Mouse (Mus musculus) bone marrow macrophage, adult 2 months (primary cell): ENCODE measurements around the gene Rxfp4. TPM values are rescaled to one million over a fixed set of nuclear protein-coding genes. Genes with fewer than 3 reads are reported as not detected.

ENCODE experiments used
- H3K27ac ChIP-seq: 2 replicates; pipeline ENCODE4 v1.5.1; 2012; ENCODE audit warnings: low read depth, low read length; ENCODE audit not compliant: insufficient read depth
- H3K4me1 ChIP-seq: 2 replicates; pipeline ENCODE4 v1.6.1; 2012; ENCODE audit warnings: low read length; ENCODE audit not compliant: control insufficient read depth, insufficient read depth
- H3K4me3 ChIP-seq: 2 replicates; pipeline ENCODE4 v1.5.1; 2012; ENCODE audit warnings: mild to moderate bottlenecking, low read length, moderate library complexity; ENCODE audit not compliant: insufficient read depth
- CTCF ChIP-seq: IDR thresholded peaks from 2 replicates; pipeline ENCODE4 v1.5.1; 2012; ENCODE audit warnings: low read depth, mild to moderate bottlenecking, low read length, moderate library complexity
- POLR2A ChIP-seq: IDR thresholded peaks from 2 replicates; pipeline ENCODE4 v1.6.1; 2012; ENCODE audit warnings: mild to moderate bottlenecking, low read depth, low read length, borderline replicate concordance
- polyA plus RNA-seq: library from polyadenylated mRNA; stranded (reverse); fragments of >200 nt; gene quantifications from 2 replicates; pipeline ENCODE4 v1.2.4, GENCODE M21; 2012; ENCODE audit not compliant: missing spikeins, insufficient read depth, insufficient read length

Gene Rxfp4
- polyA plus RNA-seq, 1 experiment, result not detected

GRCm38 (mm10) chr3:88684980-88685941, 32.3 kb upstream of the Rxfp4 start, which contains the start of gene Khdc4:
TSS of gene Khdc4 (plus strand) at chr3:88685803.
- H3K4me3 ChIP-seq, result peak within 1 kb of the TSS; percentile 89
- peaks cover 9% of the 10 kb centered on the region for H3K4me1 ChIP-seq
- peak within 1 kb of the TSS; percentile 88 for H3K27ac ChIP-seq
- no peak for TF ChIP-seq POLR2A

GRCm38 (mm10) chr3:88684236-88684979, 31.5 kb upstream of the Rxfp4 start:
- H3K4me3 ChIP-seq, result peak overlapping the region; percentile 89
- no peak for TF ChIP-seq CTCF
- H3K4me1 ChIP-seq, result peaks cover 9% of the 10 kb centered on the region
- peak overlapping the region; percentile 88 for H3K27ac ChIP-seq

DNA sequence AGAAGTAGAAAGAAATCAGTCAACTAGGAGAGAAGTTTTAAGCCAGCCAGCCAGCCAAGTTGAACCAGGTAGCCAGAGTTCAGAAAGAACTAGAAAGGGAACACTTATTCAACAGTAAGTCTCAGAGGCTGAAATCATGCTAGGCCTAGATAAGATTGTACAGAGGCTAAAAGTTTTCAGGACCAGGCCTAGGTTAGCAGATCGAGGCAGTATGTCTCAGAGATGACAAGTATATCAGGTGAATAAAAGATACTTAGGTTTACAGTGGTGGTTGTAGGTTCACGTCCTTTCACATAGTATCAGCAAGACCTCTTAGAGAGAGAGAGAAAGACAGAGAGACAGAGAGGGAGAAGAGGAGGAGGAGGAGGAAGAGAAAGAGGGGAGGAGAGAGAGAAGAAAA, 30.9 kb upstream of the Rxfp4 start:
- TF ChIP-seq CTCF (no peak), POLR2A (no peak)
- Histone ChIP-seq H3K4me3 (no peak overlapping the region), H3K27ac (no peak overlapping the region), H3K4me1 (peaks cover 9% of the 10 kb centered on the region)

GRCm38 (mm10) chr3:88677399-88677798, 24.5 kb upstream of the Rxfp4 start:
- Histone ChIP-seq H3K4me3 (peak overlapping the region; percentile 21; the same call in 1 of the 2 replicates), H3K27ac (no peak overlapping the region), H3K4me1 (no peaks in the 10 kb centered on the region)
- TF ChIP-seq CTCF (no peak), POLR2A (no peak)

- Histone ChIP-seq H3K27ac (no peak overlapping the region), H3K4me3 (no peak overlapping the region)
- no peak for TF ChIP-seq POLR2A
- no peak for TF ChIP-seq CTCF
Measured at GRCm38 (mm10) chr3:88664095-88664494, 11.2 kb upstream of the Rxfp4 start.

GRCm38 (mm10) chr3:88659798-88660197, 6.9 kb upstream of the Rxfp4 start:
- TF ChIP-seq POLR2A (no peak), CTCF (no peak)
- no peak overlapping the region for H3K4me3 ChIP-seq
- peaks cover 12% of the 10 kb centered on the region for H3K4me1 ChIP-seq
- H3K27ac ChIP-seq, result no peak overlapping the region

More at GRCm38 (mm10) chr3:88664095-88664494, 11.2 kb upstream of the Rxfp4 start:
- H3K4me1 ChIP-seq, result peaks cover 7% of the 10 kb centered on the region

- no peak for TF ChIP-seq POLR2A
- no peak for TF ChIP-seq CTCF
- Histone ChIP-seq H3K4me1 (peaks cover 10% of the 10 kb centered on the region), H3K27ac (no peak overlapping the region), H3K4me3 (no peak overlapping the region)
Measured at GRCm38 (mm10) chr3:88658441-88659127, 5.6 kb upstream of the Rxfp4 start.

DNA sequence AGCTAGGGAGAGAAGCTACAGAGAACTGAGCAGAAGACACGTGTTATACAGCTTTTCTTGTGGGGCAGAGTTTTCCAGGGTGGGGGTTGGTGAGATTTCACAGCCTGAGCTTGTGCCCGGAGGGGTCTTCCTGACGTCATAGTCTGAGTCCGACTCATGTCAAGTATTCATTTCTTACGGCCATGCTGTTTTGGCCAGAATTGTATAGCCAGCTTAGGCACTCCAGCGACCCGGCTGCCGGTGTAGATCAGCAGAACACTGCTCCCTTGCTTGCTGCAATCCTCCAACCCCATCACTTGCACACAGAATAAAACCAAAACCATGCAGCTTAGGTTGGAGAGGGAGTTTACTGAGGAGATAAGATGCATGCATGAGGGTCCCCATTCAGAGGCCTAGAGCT, 2.7 kb upstream of the Rxfp4 start:
- H3K4me3 ChIP-seq, result no peak overlapping the region
- TF ChIP-seq POLR2A (no peak), CTCF (no peak)
- H3K27ac ChIP-seq, result no peak overlapping the region
- H3K4me1 ChIP-seq, result peaks cover 24% of the 10 kb centered on the region

DNA sequence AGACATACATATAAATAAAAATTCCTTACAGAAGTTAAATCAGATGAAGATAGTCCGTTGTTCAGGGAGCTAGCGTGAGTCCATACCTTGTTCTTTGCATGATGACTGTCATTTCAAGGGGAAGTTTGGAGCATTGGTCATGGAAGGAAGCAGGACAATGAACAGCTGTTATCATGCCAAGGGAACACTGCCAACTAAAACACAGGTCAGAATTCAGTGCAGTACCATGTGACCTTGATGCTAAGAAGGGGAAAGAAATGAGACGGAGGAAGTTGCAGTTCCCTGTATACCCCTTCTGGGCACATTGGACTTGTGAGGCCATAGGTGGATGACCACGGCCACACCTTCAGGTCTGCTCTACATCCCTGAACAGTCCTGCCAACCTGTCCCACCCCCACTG, 1.7 kb upstream of the Rxfp4 start:
- TF ChIP-seq CTCF (no peak), POLR2A (no peak)
- Histone ChIP-seq H3K27ac (no peak overlapping the region), H3K4me3 (no peak overlapping the region), H3K4me1 (peaks cover 28% of the 10 kb centered on the region)
